Comparison of ENCODE assay signal across 8 mouse cellular contexts in the genomic region with DNA sequence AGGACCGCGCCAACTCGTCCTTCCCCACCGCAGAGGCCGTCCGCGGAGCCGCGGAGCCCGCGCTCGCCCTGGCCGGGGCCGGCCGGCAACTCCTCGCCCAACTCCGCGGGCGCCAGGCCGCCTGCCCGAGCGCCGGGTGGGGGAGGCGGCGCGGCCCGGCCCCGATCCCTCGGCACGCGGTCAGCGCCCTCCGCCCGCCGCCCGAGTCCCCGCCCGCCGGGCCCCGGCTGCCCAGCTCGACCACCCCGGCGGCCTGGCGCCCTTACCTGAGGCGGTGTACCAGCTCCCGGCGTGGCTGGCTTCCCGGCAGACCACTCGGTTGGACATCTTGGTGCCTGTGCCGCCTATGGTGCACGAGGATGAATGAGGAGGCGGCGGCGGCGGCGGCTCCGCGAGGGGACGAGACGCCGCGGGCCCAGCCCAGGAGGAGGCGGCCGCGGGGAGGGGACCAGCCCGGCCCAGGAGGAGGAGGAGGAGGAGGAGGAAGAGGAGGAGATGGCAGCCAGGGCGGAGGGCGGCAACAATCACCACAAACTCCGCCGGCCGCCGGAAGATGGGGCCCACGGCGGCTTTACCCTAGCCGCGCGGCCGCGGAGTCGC. TPM values are rescaled to one million over a fixed set of nuclear protein-coding genes. Genes with fewer than 3 reads are reported as not detected.
A peak's percentile ranks its signal among the peaks of the same experiment; 100 is the strongest.
DNase-seq lines count a peak whose midpoint lies in the region; ATAC-seq lines count a peak whose summit lies in the region.

No protein-coding gene starts in this region.

- H3K36me3 ChIP-seq in intestine, embryonic 14.5 days (ENCODE audit: control insufficient read depth, insufficient read depth, low read length), result peaks cover 12% of the 10 kb centered on the region

- no peaks in the 10 kb centered on the region for H3K9me3 ChIP-seq in intestine, embryonic 14.5 days (ENCODE audit: control insufficient read depth, low read length)

- peaks cover 12% of the 10 kb centered on the region for H3K4me1 ChIP-seq in intestine, embryonic 14.5 days (replicated peaks; ENCODE audit: control insufficient read depth, insufficient read depth, low read length)

- H3K27ac ChIP-seq in intestine, embryonic 14.5 days (ENCODE audit: low read depth), result peak overlapping the region; percentile 98

- intact Hi-C loops in gastrocnemius, postnatal 14 days (cut with DNase I; ENCODE audit: low total_unique reads), result loop anchor here (10.0 kb wide), 1 partner anchor 270 kb away; no protein-coding TSS in a partner anchor
- intact Hi-C loops in left cerebral cortex, postnatal 25 days (cut with DNase I), result loop anchor here (1.0 kb wide), 1 partner anchor 22 kb away; no protein-coding TSS in a partner anchor

- H3K27me3 ChIP-seq in intestine, embryonic 14.5 days (replicated peaks; ENCODE audit: control insufficient read depth, insufficient read depth, low read length), result no peaks in the 10 kb centered on the region

- DNase-seq in adipocyte (ENCODE audit: low spot score), result peak; percentile 86
- peak; percentile 81 for DNase-seq in embryo, embryonic 10 days (ENCODE audit: low spot score)
- DNase-seq in gastrocnemius, postnatal 14 days, result peak; percentile 89
- DNase-seq in intestine, embryonic 14.5 days (ENCODE audit: low spot score), result peak; percentile 89
- peak; percentile 77 to 81 for DNase-seq in left cerebral cortex, postnatal 25 days (ENCODE audit: low spot score in 2 of 2)
- peak; percentile 80 for DNase-seq in right cerebral cortex, postnatal 25 days
- DNase-seq in urinary bladder, postnatal 36 days (ENCODE audit: low spot score in 2 of 2), result peak; percentile 79 to 89

- under 1% methylated on average over 58 of the region's 80 CpGs for WGBS in intestine, embryonic 14.5 days

- peak overlapping the region; percentile 89 for H3K9ac ChIP-seq in intestine, embryonic 14.5 days (ENCODE audit: low read length)

- peak overlapping the region; percentile 50 for H3K4me2 ChIP-seq in intestine, embryonic 14.5 days (ENCODE audit: low read length)

- peak; percentile 88 for ATAC-seq in intestine, embryonic 14.5 days (replicated peaks; ENCODE audit: low FRiP score, low TSS enrichment, low read depth)
- peak; percentile 81 for ATAC-seq in megakaryocyte-erythroid progenitor cell, adult 5-6 weeks (replicated peaks; ENCODE audit: low FRiP score, low TSS enrichment, poor library complexity, severe bottlenecking)

- H3K4me3 ChIP-seq in intestine, embryonic 14.5 days (ENCODE audit: low read depth, low read length), result peak overlapping the region; percentile 88

RNA-seq across cellular contexts. Expression of gene Memo1, which starts 0.8 kb away (rescaled TPM):
- total RNA-seq in gastrocnemius, postnatal 14 days (2021), result 10 to 100 TPM; 52.2 to 60.6 TPM
- polyA plus RNA-seq in intestine, embryonic 14.5 days (2014; fragmentation: Nextera tagmentation; extraction: Ambion mirVana), result 86.7 and 92.9 TPM in 2 replicates
- 10 to 100 TPM; 43.1 to 49.7 TPM for total RNA-seq in left cerebral cortex, postnatal 25 days (2021)
- total RNA-seq in megakaryocyte-erythroid progenitor cell, adult 5-6 weeks (2014; fragmentation: Nextera tagmentation), result 148 and 172 TPM in 2 replicates
- 197 and 201 TPM in 2 replicates for total RNA-seq in megakaryocyte-erythroid progenitor cell, adult 5-6 weeks (2017)

RNA-seq across cellular contexts. Expression of gene Dpy30, which starts 29.2 kb away (rescaled TPM):
- 10 to 100 TPM; 61.1 to 68.6 TPM for total RNA-seq in gastrocnemius, postnatal 14 days (2021)
- polyA plus RNA-seq in intestine, embryonic 14.5 days (2014; fragmentation: Nextera tagmentation; extraction: Ambion mirVana), result 239 and 242 TPM in 2 replicates
- 10 to 100 TPM; 43.9 to 50.5 TPM for total RNA-seq in left cerebral cortex, postnatal 25 days (2021)
- 233 and 253 TPM in 2 replicates for total RNA-seq in megakaryocyte-erythroid progenitor cell, adult 5-6 weeks (2014; fragmentation: Nextera tagmentation)
- total RNA-seq in megakaryocyte-erythroid progenitor cell, adult 5-6 weeks (2017), result 114 and 178 TPM in 2 replicates

RNA-seq across cellular contexts. Expression of gene Spast, which starts 44.3 kb away (rescaled TPM):
- total RNA-seq in gastrocnemius, postnatal 14 days (2021), result 10 to 100 TPM; 37.2 to 42.2 TPM
- 17.3 and 19.3 TPM in 2 replicates for polyA plus RNA-seq in intestine, embryonic 14.5 days (2014; fragmentation: Nextera tagmentation; extraction: Ambion mirVana)
- total RNA-seq in left cerebral cortex, postnatal 25 days (2021), result 10 to 100 TPM; 55.0 to 59.4 TPM
- total RNA-seq in megakaryocyte-erythroid progenitor cell, adult 5-6 weeks (2014; fragmentation: Nextera tagmentation), result 19.1 and 34.5 TPM in 2 replicates
- total RNA-seq in megakaryocyte-erythroid progenitor cell, adult 5-6 weeks (2017), result 47.7 and 63.5 TPM in 2 replicates

Comparison
In these comparisons a context has a peak if more than half of its experiments do, and no peak if none do; other contexts are left out.
1. Peak in every context shown above with its lines: DNase-seq, ATAC-seq, H3K4me3 ChIP-seq and H3K27ac ChIP-seq.